Mouse (Mus musculus) adrenal gland, postnatal 36 days (tissue): ENCODE data around the gene Gm10477. TPM values are rescaled to one million over a fixed set of nuclear protein-coding genes. Genes with fewer than 3 reads are reported as not detected.
"Not testable (repeated sequence)": the region's sequence is repeated elsewhere in the genome, so short reads cannot be mapped to it uniquely, and the experiment has no call there.

Experiments
- DNase-seq, 2 experiments: peaks; one replicate each; pipeline ENCODE4 v3.0.0; 2021; ENCODE audit warnings: mixed read lengths in 1 of 2
- long read RNA-seq, 2 experiments: library from polyadenylated mRNA; stranded (forward); transcript quantifications; one replicate each; pipeline ENCODE4 v2.0.0; 2021; ENCODE audit warnings: borderline sequencing depth in 2 of 2
- total RNA-seq, 2 experiments: library from RNA; stranded (reverse); gene quantifications; 2 replicates each; pipeline ENCODE4 v1.2.3; 2021

Gm10477 gene
- total RNA-seq: not detected
- long read RNA-seq, experiment 1: 0 reads
- long read RNA-seq, experiment 2: 0 reads

- not testable (repeated sequence) for DNase-seq
Measured at GRCm38 (mm10) chrX:56524442-56524841, at the start of gene Gm10477. TSS of gene Gm10477 (plus strand) at chrX:56524742.

GRCm38 (mm10) chrX:56477553-56477952 lies 47.0 kb upstream of the Gm10477 start:
- no peak for DNase-seq

GRCm38 (mm10) chrX:56481906-56482305 lies 42.6 kb upstream of the Gm10477 start:
- DNase-seq: no peak

GRCm38 (mm10) chrX:56489758-56490157 lies 34.8 kb upstream of the Gm10477 start:
- peak; percentile 66 to 69 for DNase-seq

GRCm38 (mm10) chrX:56497241-56497640 lies 27.3 kb upstream of the Gm10477 start:
- peak; percentile 75 to 76 for DNase-seq

GRCm38 (mm10) chrX:56531266-56531665 lies 6.7 kb downstream of the Gm10477 start:
- DNase-seq: peak; percentile 67 to 72

GRCm38 (mm10) chrX:56537162-56537561 lies 12.6 kb downstream of the Gm10477 start:
- no peak for DNase-seq

GRCm38 (mm10) chrX:56549506-56549905 lies 25.0 kb downstream of the Gm10477 start, which contains the start of gene Gm648:
TSS of gene Gm648 (minus strand) at chrX:56549606.
- no peak for DNase-seq

- no peak for DNase-seq
Measured at GRCm38 (mm10) chrX:56553584-56553983, 29.0 kb downstream of the Gm10477 start.

- peak; percentile 11 to 27 for DNase-seq
Measured at GRCm38 (mm10) chrX:56572465-56572864, 47.9 kb downstream of the Gm10477 start.

Other genes with a start within 250 kb of the Gm10477 start
- 1 to 10 TPM; 2.8 to 3.8 TPM for gene Zfp449, start 178.3 kb upstream of the Gm10477 start, total RNA-seq
- gene Smim10l2a, start 150.2 kb upstream of the Gm10477 start, total RNA-seq: under 1 TPM; 0.40 to 0.83 TPM
- gene Gm2174, start 76.8 kb upstream of the Gm10477 start, total RNA-seq: not detected
- 10 to 100 TPM; 22.9 to 25.5 TPM for gene Ints6l, start 69.9 kb upstream of the Gm10477 start, total RNA-seq
- not detected for gene Gm648, start 24.9 kb downstream of the Gm10477 start, total RNA-seq
- gene Mmgt1, start 73.3 kb downstream of the Gm10477 start, total RNA-seq: 10 to 100 TPM; 30.3 to 32.1 TPM
- gene Slc9a6, start 85.0 kb downstream of the Gm10477 start, total RNA-seq: 10 to 100 TPM; 32.4 to 34.6 TPM
- 10 to 100 TPM; 37.4 to 73.8 TPM for gene Fhl1, start 207.0 kb downstream of the Gm10477 start, total RNA-seq